Mouse (Mus musculus): ENCODE data around the gene Map4k2. TPM values are rescaled to one million over a fixed set of nuclear protein-coding genes. Genes with fewer than 3 reads are reported as not detected.

Map4k2 gene
- polyA plus RNA-seq (2016; fragmentation: Nextera tagmentation; extraction: Ambion mirVana), result 15.0 and 16.0 TPM in 2 replicates

DNA sequence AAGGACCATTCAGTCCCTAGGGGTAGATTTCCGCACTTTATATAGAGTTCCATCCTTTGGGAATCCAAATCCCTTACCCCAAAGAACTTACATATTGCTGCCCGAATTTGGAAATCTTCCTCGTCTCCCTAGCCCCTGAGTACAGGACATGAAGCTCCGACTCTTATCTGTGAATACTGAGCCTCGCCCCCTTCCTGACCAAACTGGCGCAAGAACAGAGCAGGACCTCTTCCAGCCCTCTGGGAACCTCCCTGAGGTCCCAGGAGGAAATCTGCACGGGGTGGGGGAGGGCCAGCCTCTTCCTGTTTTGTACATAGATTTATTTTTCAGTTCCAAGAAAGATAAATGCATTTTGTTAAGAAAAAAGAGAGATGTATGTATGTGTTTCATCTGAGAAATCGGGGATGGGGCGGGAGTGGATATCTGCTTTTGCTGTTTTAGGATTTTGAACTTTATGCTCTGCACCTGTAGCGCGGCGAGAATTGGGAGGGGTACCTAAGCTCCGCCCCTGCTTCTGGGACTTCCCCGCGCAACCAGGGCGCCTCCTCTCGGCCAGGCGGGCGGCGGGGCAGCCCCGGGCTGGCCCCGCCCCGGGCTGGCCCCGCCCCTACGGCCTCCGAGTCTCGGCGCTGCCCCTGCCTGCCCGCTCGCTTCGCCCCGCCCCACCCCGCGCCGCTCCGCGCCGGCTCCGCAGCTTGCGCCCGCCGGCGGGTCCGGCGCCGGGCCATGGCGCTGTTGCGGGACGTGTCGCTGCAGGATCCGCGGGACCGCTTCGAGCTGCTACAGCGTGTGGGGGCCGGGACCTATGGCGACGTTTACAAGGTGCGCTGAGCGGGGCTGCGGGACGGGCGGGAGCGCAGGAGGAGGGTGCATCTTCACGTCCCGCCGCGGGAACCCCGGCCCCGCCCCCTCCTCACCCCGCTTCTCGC, at the start of gene Map4k2:
Gene Map4k2, plus strand, starts transcription at position 612 of the 929 bp plus-strand sequence.
- WGBS, result 8% methylated on average over 70 of the region's 72 CpGs
- peaks cover 64% of the 10 kb centered on the region for H3K36me3 ChIP-seq
- H3K9ac ChIP-seq, result peak within 1 kb of the TSS; percentile 67
- H3K4me1 ChIP-seq, result peaks cover 34% of the 10 kb centered on the region
- peak within 1 kb of the TSS; percentile 77 for H3K4me2 ChIP-seq (replicated peaks)
- H3K9me3 ChIP-seq (replicated peaks), result no peaks in the 10 kb centered on the region
- no peaks in the 10 kb centered on the region for H3K27me3 ChIP-seq
- peak; percentile 53; the same call in 1 of the 2 replicates for ATAC-seq (ENCODE audit: low FRiP score)
- H3K4me3 ChIP-seq, result peak within 1 kb of the TSS; percentile 55
- no peak within 1 kb of the TSS for H3K27ac ChIP-seq

DNA sequence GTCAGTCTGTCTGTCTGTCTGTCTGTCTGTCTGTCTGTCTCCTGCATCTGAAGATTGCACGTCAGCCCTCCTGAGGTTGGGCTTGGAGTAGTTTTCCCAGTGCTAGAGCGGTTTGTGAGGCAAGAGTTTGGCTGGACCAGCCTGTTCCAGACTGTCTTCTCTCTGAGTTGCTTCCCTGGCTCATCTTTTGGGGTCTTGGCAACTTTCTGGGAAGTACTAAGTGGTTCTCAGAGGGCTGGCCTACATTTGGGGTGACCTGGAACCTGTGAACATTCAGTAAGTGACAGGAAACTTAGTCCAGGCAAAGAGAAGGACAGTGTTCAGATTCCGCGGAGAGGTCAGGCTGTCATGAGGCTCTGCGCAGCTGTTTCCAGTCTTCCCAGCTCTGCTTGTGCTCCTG, 48.7 kb upstream of the Map4k2 start:
- H3K9ac ChIP-seq, result no peak overlapping the region
- 0 out of 2 replicates have a peak, but pooled peaks cover 2% of the 10 kb centered on the region for H3K4me1 ChIP-seq
- H3K27ac ChIP-seq, result no peak overlapping the region
- H3K9me3 ChIP-seq (replicated peaks), result no peaks in the 10 kb centered on the region
- no peak for ATAC-seq (ENCODE audit: low FRiP score)
- 88% methylated on average over 5 of the region's 5 CpGs for WGBS
- no peaks in the 10 kb centered on the region for H3K27me3 ChIP-seq
- no peak overlapping the region for H3K4me3 ChIP-seq
- no peak overlapping the region for H3K4me2 ChIP-seq (replicated peaks)
- H3K36me3 ChIP-seq, result peaks cover 56% of the 10 kb centered on the region

DNA sequence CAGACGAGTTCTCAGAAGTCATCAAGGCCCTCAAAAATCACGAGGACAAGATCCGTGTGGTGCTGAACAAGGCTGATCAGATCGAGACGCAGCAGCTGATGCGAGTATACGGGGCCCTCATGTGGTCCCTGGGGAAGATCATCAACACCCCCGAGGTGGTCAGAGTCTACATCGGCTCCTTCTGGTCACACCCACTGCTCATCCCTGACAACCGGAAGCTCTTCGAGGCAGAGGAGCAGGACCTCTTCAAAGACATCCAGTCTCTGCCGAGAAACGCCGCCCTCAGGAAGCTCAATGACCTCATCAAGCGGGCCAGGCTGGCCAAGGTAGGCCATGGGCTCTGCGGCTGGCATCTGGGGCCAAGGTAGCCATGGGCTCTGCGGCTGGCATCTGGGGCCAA, 46.6 kb upstream of the Map4k2 start:
- no peaks in the 10 kb centered on the region for H3K4me1 ChIP-seq
- WGBS, result 93% methylated on average over 17 of the region's 17 CpGs
- no peak for ATAC-seq (ENCODE audit: low FRiP score)
- H3K9ac ChIP-seq, result no peak overlapping the region
- H3K9me3 ChIP-seq (replicated peaks), result no peaks in the 10 kb centered on the region
- no peaks in the 10 kb centered on the region for H3K27me3 ChIP-seq
- no peak overlapping the region for H3K4me2 ChIP-seq (replicated peaks)
- H3K36me3 ChIP-seq, result peaks cover 72% of the 10 kb centered on the region
- H3K27ac ChIP-seq, result no peak overlapping the region
- H3K4me3 ChIP-seq, result no peak overlapping the region

- no peak for ATAC-seq (ENCODE audit: low FRiP score)
- peaks cover 74% of the 10 kb centered on the region for H3K36me3 ChIP-seq
- H3K27me3 ChIP-seq, result no peaks in the 10 kb centered on the region
- no peak overlapping the region for H3K4me2 ChIP-seq (replicated peaks)
- H3K9me3 ChIP-seq (replicated peaks), result no peaks in the 10 kb centered on the region
- no peak overlapping the region for H3K27ac ChIP-seq
- no peak overlapping the region for H3K9ac ChIP-seq
- 89% methylated on average over 5 of the region's 5 CpGs for WGBS
- H3K4me1 ChIP-seq, result no peaks in the 10 kb centered on the region
- no peak overlapping the region for H3K4me3 ChIP-seq
Observed at GRCm38 (mm10) chr19:6296551-6297210, 44.3 kb upstream of the Map4k2 start.

DNA sequence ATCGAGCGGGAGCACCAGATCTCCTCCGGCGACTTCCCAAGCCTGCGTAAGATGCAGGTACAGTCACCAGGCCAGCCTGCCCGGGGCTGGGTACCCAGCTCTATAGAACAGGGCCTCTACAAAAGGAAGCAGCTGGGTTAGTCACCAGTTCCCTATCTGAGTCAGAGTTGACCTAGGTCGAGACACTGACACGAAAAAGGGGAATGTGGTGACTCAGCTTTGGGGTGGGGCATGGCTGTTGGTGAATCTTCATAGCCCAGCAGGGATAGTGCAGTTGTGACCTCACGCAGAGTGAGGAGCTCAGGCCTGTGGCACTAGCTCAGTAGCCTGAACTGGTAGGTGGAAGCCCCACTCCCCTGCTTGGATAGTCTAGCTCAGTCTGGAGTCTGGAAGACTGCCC, 43.3 kb upstream of the Map4k2 start:
- Histone ChIP-seq H3K9me3 (replicated peaks) (no peaks in the 10 kb centered on the region), H3K4me1 (no peaks in the 10 kb centered on the region), H3K36me3 (peaks cover 64% of the 10 kb centered on the region), H3K27me3 (no peaks in the 10 kb centered on the region), H3K4me2 (replicated peaks) (no peak overlapping the region), H3K27ac (no peak overlapping the region), H3K9ac (no peak overlapping the region), H3K4me3 (no peak overlapping the region)
- WGBS, result 90% methylated on average over 9 of the region's 9 CpGs
- ATAC-seq (ENCODE audit: low FRiP score), result no peak

- 87% methylated on average over 4 of the region's 4 CpGs for WGBS
Observed at GRCm38 (mm10) chr19:6299003-6299402, 41.9 kb upstream of the Map4k2 start.

DNA sequence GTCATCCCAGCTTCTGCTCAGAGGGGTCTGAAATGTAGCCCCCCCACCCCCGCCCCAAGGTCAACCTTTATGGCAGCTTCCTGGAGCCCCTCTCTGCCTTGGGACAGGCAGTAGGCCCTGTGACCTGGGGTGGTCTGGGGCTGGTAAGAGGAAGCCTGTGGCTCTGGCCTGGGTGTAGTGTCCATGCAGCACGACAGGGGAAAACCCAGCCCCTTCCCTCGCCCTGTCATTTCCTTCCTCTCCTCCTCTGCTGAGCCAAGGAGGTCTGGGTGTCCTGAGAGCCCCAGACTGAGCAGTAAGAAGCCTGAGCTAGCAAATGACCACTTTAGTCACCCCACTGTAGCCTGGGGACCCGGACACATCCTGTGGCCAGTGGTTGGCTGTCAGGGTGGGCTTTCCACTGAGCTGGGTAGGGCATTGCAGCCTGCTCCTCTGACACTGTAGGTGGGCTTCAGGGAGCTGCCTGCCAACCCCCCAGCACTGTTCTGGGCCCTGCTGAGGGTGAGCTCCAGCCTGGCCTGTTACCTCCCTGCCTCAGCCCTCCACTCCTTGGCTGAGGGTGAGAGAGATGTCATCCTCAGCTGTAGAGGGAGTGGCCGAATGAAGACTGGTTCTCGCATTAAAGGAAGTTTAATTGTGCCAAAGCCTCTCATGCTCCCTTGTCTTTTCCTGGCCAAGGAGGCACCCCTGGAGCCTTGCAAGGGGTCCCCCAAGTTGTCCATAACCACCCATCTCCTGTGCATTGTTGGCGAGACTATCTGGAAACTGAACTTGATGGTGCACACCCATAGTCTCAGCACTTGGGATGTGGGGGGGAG, 41.3 kb upstream of the Map4k2 start:
- peaks cover 1% of the 10 kb centered on the region; the same call in 1 of the 2 replicates for H3K4me1 ChIP-seq
- 88% methylated on average over 7 of the region's 7 CpGs for WGBS
- H3K9ac ChIP-seq, result no peak overlapping the region
- no peak overlapping the region; the same call in 1 of the 2 replicates for H3K27ac ChIP-seq
- H3K27me3 ChIP-seq, result no peaks in the 10 kb centered on the region
- no peaks in the 10 kb centered on the region for H3K9me3 ChIP-seq (replicated peaks)
- H3K4me3 ChIP-seq, result no peak overlapping the region
- H3K4me2 ChIP-seq (replicated peaks), result no peak overlapping the region
- H3K36me3 ChIP-seq, result peaks cover 55% of the 10 kb centered on the region
- ATAC-seq (ENCODE audit: low FRiP score), result no peak

More at GRCm38 (mm10) chr19:6299003-6299402, 41.9 kb upstream of the Map4k2 start:
- Histone ChIP-seq H3K9me3 (replicated peaks) (no peaks in the 10 kb centered on the region), H3K4me1 (no peaks in the 10 kb centered on the region), H3K36me3 (peaks cover 61% of the 10 kb centered on the region), H3K4me2 (replicated peaks) (no peak overlapping the region), H3K27ac (no peak overlapping the region), H3K27me3 (no peaks in the 10 kb centered on the region), H3K4me3 (no peak overlapping the region), H3K9ac (no peak overlapping the region)
- ATAC-seq (ENCODE audit: low FRiP score), result no peak

- Histone ChIP-seq H3K4me1 (peaks cover 3% of the 10 kb centered on the region; the same call in 1 of the 2 replicates), H3K27ac (no peak overlapping the region), H3K9me3 (replicated peaks) (no peaks in the 10 kb centered on the region), H3K36me3 (peaks cover 47% of the 10 kb centered on the region), H3K4me2 (replicated peaks) (no peak overlapping the region), H3K27me3 (no peaks in the 10 kb centered on the region), H3K9ac (no peak overlapping the region), H3K4me3 (no peak overlapping the region)
- 61% methylated on average over 7 of the region's 7 CpGs for WGBS
- ATAC-seq (ENCODE audit: low FRiP score), result no peak
Observed at GRCm38 (mm10) chr19:6300402-6300841, 40.5 kb upstream of the Map4k2 start.

- H3K4me1 ChIP-seq, result peaks cover 12% of the 10 kb centered on the region
- H3K27ac ChIP-seq, result 0 out of 2 replicates have a peak overlapping the region, but pooled peaks have one; percentile 3
- H3K9ac ChIP-seq, result no peak overlapping the region
- no peak overlapping the region for H3K4me2 ChIP-seq (replicated peaks)
- no peaks in the 10 kb centered on the region for H3K9me3 ChIP-seq (replicated peaks)
- H3K4me3 ChIP-seq, result no peak overlapping the region
- WGBS, result 95% methylated on average over 5 of the region's 5 CpGs
- ATAC-seq (ENCODE audit: low FRiP score), result no peak
- H3K27me3 ChIP-seq, result no peaks in the 10 kb centered on the region
- H3K36me3 ChIP-seq, result peaks cover 30% of the 10 kb centered on the region
Observed at GRCm38 (mm10) chr19:6302114-6302513, 38.8 kb upstream of the Map4k2 start.

- no peak overlapping the region for H3K9ac ChIP-seq
- H3K4me3 ChIP-seq, result no peak overlapping the region
- ATAC-seq (ENCODE audit: low FRiP score), result no peak
- H3K4me2 ChIP-seq (replicated peaks), result no peak overlapping the region
- H3K27ac ChIP-seq, result 0 out of 2 replicates have a peak overlapping the region, but pooled peaks have one; percentile 3
- peaks cover 13% of the 10 kb centered on the region for H3K4me1 ChIP-seq
- WGBS, result 52% methylated on average over 4 of the region's 4 CpGs
- H3K27me3 ChIP-seq, result no peaks in the 10 kb centered on the region
- peaks cover 26% of the 10 kb centered on the region for H3K36me3 ChIP-seq
- H3K9me3 ChIP-seq (replicated peaks), result no peaks in the 10 kb centered on the region
Observed at GRCm38 (mm10) chr19:6302522-6302921, 38.4 kb upstream of the Map4k2 start.

GRCm38 (mm10) chr19:6303831-6304230, 37.1 kb upstream of the Map4k2 start:
- peaks cover 16% of the 10 kb centered on the region for H3K4me1 ChIP-seq
- peaks cover 13% of the 10 kb centered on the region for H3K36me3 ChIP-seq
- no peak for ATAC-seq (ENCODE audit: low FRiP score)
- 80% methylated on average over 6 of the region's 6 CpGs for WGBS
- H3K9me3 ChIP-seq (replicated peaks), result no peaks in the 10 kb centered on the region
- H3K9ac ChIP-seq, result no peak overlapping the region; the same call in 1 of the 2 replicates
- no peaks in the 10 kb centered on the region for H3K27me3 ChIP-seq
- H3K4me3 ChIP-seq, result no peak overlapping the region
- H3K27ac ChIP-seq, result no peak overlapping the region
- no peak overlapping the region for H3K4me2 ChIP-seq (replicated peaks)
